Mouse (Mus musculus) embryonic fibroblast, embryonic 13.5 days (primary cell): ENCODE data around the gene Pgpep1l. TPM values are rescaled to one million over a fixed set of nuclear protein-coding genes. Genes with fewer than 3 reads are reported as not detected.
"Not testable (repeated sequence)": the region's sequence is repeated elsewhere in the genome, so short reads cannot be mapped to it uniquely, and the experiment has no call there.

Experiments used
- H3K27ac ChIP-seq: 2 replicates; pipeline ENCODE4 v1.5.1; 2012; ENCODE audit warnings: low read length, control low read depth, inconsistent platforms; ENCODE audit not compliant: insufficient read depth
- H3K4me1 ChIP-seq: 2 replicates; pipeline ENCODE4 v1.6.1; 2011; ENCODE audit warnings: low read length; ENCODE audit not compliant: control insufficient read depth, insufficient read depth
- H3K4me3 ChIP-seq: 2 replicates; pipeline ENCODE4 v1.5.1; 2011; ENCODE audit warnings: mild to moderate bottlenecking, control low read depth, low read length; ENCODE audit not compliant: insufficient read depth
- CTCF ChIP-seq: IDR thresholded peaks from 2 replicates; pipeline ENCODE4 v1.5.1; 2011; ENCODE audit warnings: mild to moderate bottlenecking, control low read depth, low read length, moderate library complexity, borderline replicate concordance; ENCODE audit not compliant: insufficient read depth
- POLR2A ChIP-seq: IDR thresholded peaks from 2 replicates; pipeline ENCODE4 v1.6.1; 2011; ENCODE audit warnings: low read depth, mild to moderate bottlenecking, control low read depth, low read length, moderate library complexity
- polyA plus RNA-seq: library from polyadenylated mRNA; stranded (reverse); fragments of >200 nt; gene quantifications from 2 replicates; pipeline ENCODE4 v1.2.4, GENCODE M21; 2011; ENCODE audit warnings: low read depth; ENCODE audit not compliant: missing spikeins, insufficient read length

Gene Pgpep1l
- polyA plus RNA-seq, 1 experiment = 1.8 TPM

GRCm38 (mm10) chr7:68298381-68299076, 34.5 kb upstream of the Pgpep1l start:
- Histone ChIP-seq H3K27ac (no peak overlapping the region), H3K4me1 (peaks cover 4% of the 10 kb centered on the region; the same call in 1 of the 2 replicates), H3K4me3 (no peak overlapping the region)
- TF ChIP-seq POLR2A (no peak), CTCF (no peak)

- no peak for TF ChIP-seq CTCF
- no peak overlapping the region for H3K27ac ChIP-seq
- H3K4me1 ChIP-seq = peaks cover 4% of the 10 kb centered on the region; the same call in 1 of the 2 replicates
- no peak overlapping the region for H3K4me3 ChIP-seq
Measured at GRCm38 (mm10) chr7:68296487-68296886, 32.5 kb upstream of the Pgpep1l start.

- TF ChIP-seq POLR2A (no peak), CTCF (no peak)
- Histone ChIP-seq H3K27ac (peak overlapping the region; percentile 88), H3K4me1 (peaks cover 4% of the 10 kb centered on the region; the same call in 1 of the 2 replicates), H3K4me3 (peak overlapping the region; percentile 4; the same call in 1 of the 2 replicates)
Measured at GRCm38 (mm10) chr7:68293997-68294789, 30.2 kb upstream of the Pgpep1l start.

- H3K4me1 ChIP-seq = peaks cover 4% of the 10 kb centered on the region; the same call in 1 of the 2 replicates
- H3K4me3 ChIP-seq = no peak overlapping the region
- no peak overlapping the region for H3K27ac ChIP-seq
- TF ChIP-seq POLR2A = no peak
- TF ChIP-seq CTCF = no peak
Measured at GRCm38 (mm10) chr7:68291603-68292002, 27.6 kb upstream of the Pgpep1l start.

- Histone ChIP-seq H3K27ac (no peak overlapping the region), H3K4me3 (no peak overlapping the region), H3K4me1 (peaks cover 10% of the 10 kb centered on the region)
- no peak for TF ChIP-seq POLR2A
Measured at GRCm38 (mm10) chr7:68289081-68289480, 25.0 kb upstream of the Pgpep1l start.

- not testable (repeated sequence) for H3K4me3 ChIP-seq, H3K27ac ChIP-seq, H3K4me1 ChIP-seq
Measured at GRCm38 (mm10) chr7:68288000-68288399, 24.0 kb upstream of the Pgpep1l start.

- TF ChIP-seq POLR2A = no peak
- TF ChIP-seq CTCF = no peak
- no peak overlapping the region for H3K4me3 ChIP-seq
- no peak overlapping the region for H3K27ac ChIP-seq
- peaks cover 6% of the 10 kb centered on the region for H3K4me1 ChIP-seq
Measured at GRCm38 (mm10) chr7:68287582-68287981, 23.5 kb upstream of the Pgpep1l start.

- H3K27ac ChIP-seq = peak overlapping the region; percentile 21
- TF ChIP-seq CTCF (no peak), POLR2A (no peak)
- H3K4me3 ChIP-seq = no peak overlapping the region
- H3K4me1 ChIP-seq = peaks cover 6% of the 10 kb centered on the region
Measured at GRCm38 (mm10) chr7:68286526-68287481, 22.8 kb upstream of the Pgpep1l start.

- no peak overlapping the region for H3K4me3 ChIP-seq
- H3K4me1 ChIP-seq = peaks cover 6% of the 10 kb centered on the region
- TF ChIP-seq CTCF (no peak), POLR2A (no peak)
- H3K27ac ChIP-seq = peak overlapping the region; percentile 21
Measured at GRCm38 (mm10) chr7:68285851-68286298, 21.8 kb upstream of the Pgpep1l start.

- TF ChIP-seq POLR2A (no peak), CTCF (no peak)
- no peak overlapping the region for H3K27ac ChIP-seq
- no peak overlapping the region for H3K4me3 ChIP-seq
- peaks cover 6% of the 10 kb centered on the region for H3K4me1 ChIP-seq
Measured at GRCm38 (mm10) chr7:68283776-68284175, 19.7 kb upstream of the Pgpep1l start.

- H3K27ac ChIP-seq, H3K4me3 ChIP-seq, H3K4me1 ChIP-seq: not testable (repeated sequence)
Measured at GRCm38 (mm10) chr7:68283133-68283520, 19.1 kb upstream of the Pgpep1l start.
